ENCODE assay signal across 9 mouse cellular contexts in genomic region chr9:72449367-72449766, GRCm38 (mm10). TPM values are rescaled to one million over a fixed set of nuclear protein-coding genes. Genes with fewer than 3 reads are reported as not detected.
DNase-seq lines count a peak whose midpoint lies in the region; ATAC-seq and TF ChIP-seq lines count a peak whose summit lies in the region.
"Had no signal": no experiment of that assay in that cellular context is flagged by ENCODE, and none has a peak within 500 bp of the region (broad histone marks: within the 10 kb centered on the region; RNA-seq: fewer than 3 reads in every experiment).

No protein-coding gene starts in this region.

- ATAC-seq in heart, embryonic 12.5 days (ENCODE audit: insufficient number of reproducible peaks, low FRiP score) = no peak
- ATAC-seq in liver, embryonic 14.5 days (ENCODE audit: insufficient read depth) = peak; percentile 53; the same call in 1 of the 2 replicates
- no peak for ATAC-seq in stomach, embryonic 15.5 days (ENCODE audit: insufficient read depth, low FRiP score, low read depth)

- in situ Hi-C loops in CH12.LX (cut with MboI; ENCODE audit: low pct_ligation_motif_present, low pct_unique_long_range_greater_than_20kb, low sequenced_read_pairs) = no loop called here

- H3K27ac ChIP-seq in CH12.LX (ENCODE audit: insufficient read depth, low read depth) = peak overlapping the region; percentile 45
- H3K27ac ChIP-seq in heart, embryonic 12.5 days (ENCODE audit: poor library complexity, severe bottlenecking) = 0 out of 2 replicates have a peak overlapping the region, but pooled peaks have one; percentile 23
- H3K27ac ChIP-seq in liver, embryonic 14.5 days = peak overlapping the region; percentile 15; the same call in 1 of the 2 replicates
- H3K27ac ChIP-seq in stomach, embryonic 15.5 days = no peak overlapping the region; the same call in 1 of the 2 replicates
- H3K27ac ChIP-seq: embryonic facial prominence, embryonic 12.5 days had no signal

- peak; percentile 34 to 38 for DNase-seq in B cell, adult 2 months
- peak; percentile 81 for DNase-seq in CH12.LX (ENCODE audit: extremely low read depth)
- DNase-seq in liver, embryonic 14.5 days (ENCODE audit: low read depth in 3 of 3, low spot score in 3 of 3) = no peak
- DNase-seq in layer of hippocampus, postnatal 25 days (ENCODE audit: extremely low spot score in 1 of 2, low spot score in 1 of 2) = no peak
- DNase-seq in left cerebral cortex, postnatal 36 days (ENCODE audit: low spot score in 2 of 2) = no peak
- no peak for DNase-seq in cerebellum, postnatal 14 days

- intact Hi-C loops in left cerebral cortex, postnatal 36 days (cut with DNase I) = no loop called here

- H3K4me2 ChIP-seq in CH12.LX (ENCODE audit: insufficient read depth, low read depth, poor library complexity, severe bottlenecking) = peak overlapping the region; percentile 64
- H3K4me2 ChIP-seq in heart, embryonic 12.5 days = peak overlapping the region; percentile 59
- peak overlapping the region; percentile 70 for H3K4me2 ChIP-seq in liver, embryonic 14.5 days (ENCODE audit: low read depth)
- peak overlapping the region; percentile 42 for H3K4me2 ChIP-seq in stomach, embryonic 15.5 days
- H3K4me2 ChIP-seq: embryonic facial prominence, embryonic 12.5 days had no signal

- no peaks in the 10 kb centered on the region for H3K27me3 ChIP-seq in CH12.LX (replicated peaks)
- H3K27me3 ChIP-seq in heart, embryonic 12.5 days (replicated peaks) = no peaks in the 10 kb centered on the region
- no peaks in the 10 kb centered on the region for H3K27me3 ChIP-seq in liver, embryonic 14.5 days (ENCODE audit: control insufficient read depth, insufficient read depth, low read length)
- H3K27me3 ChIP-seq in stomach, embryonic 15.5 days (replicated peaks) = no peaks in the 10 kb centered on the region
- H3K27me3 ChIP-seq: embryonic facial prominence, embryonic 12.5 days had no signal

- TF ChIP-seq RAD21 in CH12.LX (IDR thresholded peaks at IDR 0.05; ENCODE audit: low read depth, low read length) = no peak

- peaks cover 38 to 74% of the 10 kb centered on the region in 2 experiments for H3K36me3 ChIP-seq in CH12.LX (replicated peaks in 1 of 2; ENCODE audit: control insufficient read depth in 1 of 2, insufficient read depth in 1 of 2, low read length in 1 of 2)
- H3K36me3 ChIP-seq in heart, embryonic 12.5 days = peaks cover 37% of the 10 kb centered on the region
- peaks cover 98% of the 10 kb centered on the region for H3K36me3 ChIP-seq in liver, embryonic 14.5 days (replicated peaks; ENCODE audit: control insufficient read depth, insufficient read depth, low read depth)
- 0 out of 2 replicates have a peak, but pooled peaks cover 7% of the 10 kb centered on the region for H3K36me3 ChIP-seq in stomach, embryonic 15.5 days

- H3K4me1 ChIP-seq in CH12.LX (ENCODE audit: control insufficient read depth in 1 of 2, insufficient read depth in 2 of 2) = peaks cover 7 to 48% of the 10 kb centered on the region in 2 experiments
- H3K4me1 ChIP-seq in heart, embryonic 12.5 days (replicated peaks) = peaks cover 14% of the 10 kb centered on the region
- peaks cover 9 to 25% of the 10 kb centered on the region in 2 experiments for H3K4me1 ChIP-seq in liver, embryonic 14.5 days (replicated peaks; ENCODE audit: control insufficient read depth in 2 of 2, insufficient read depth in 2 of 2, low read length in 1 of 2)
- H3K4me1 ChIP-seq in stomach, embryonic 15.5 days = no peaks in the 10 kb centered on the region
- H3K4me1 ChIP-seq: embryonic facial prominence, embryonic 12.5 days had no signal

- WGBS in heart, embryonic 12.5 days = 48% methylated on average over 7 of the region's 7 CpGs
- WGBS in liver, embryonic 14.5 days (ENCODE audit: insufficient replicate concordance) = 36% methylated on average over 7 of the region's 7 CpGs
- 63% methylated on average over 7 of the region's 7 CpGs for WGBS in stomach, embryonic 15.5 days

- H3K79me2 ChIP-seq in CH12.LX (replicated peaks; ENCODE audit: control insufficient read depth, extremely low read depth, insufficient read depth, poor library complexity, severe bottlenecking) = no peaks in the 10 kb centered on the region

- no peak for TF ChIP-seq CTCF in CH12.LX (conservative IDR thresholded peaks at IDR 0.05 in 1 of 2, IDR thresholded peaks at IDR 0.05 in 1 of 2; ENCODE audit: low read depth in 2 of 2, low read length in 2 of 2)
- TF ChIP-seq CTCF in liver, embryonic 14.5 days (IDR thresholded peaks at IDR 0.05; ENCODE audit: low read depth) = no peak

- peak overlapping the region; percentile 34 to 43 (median 36) for H3K4me3 ChIP-seq in CH12.LX (replicated peaks in 1 of 3; ENCODE audit: low read depth in 2 of 3, low read length in 2 of 3, poor library complexity in 1 of 3)
- peak overlapping the region; percentile 37 for H3K4me3 ChIP-seq in heart, embryonic 12.5 days
- H3K4me3 ChIP-seq in liver, embryonic 14.5 days (ENCODE audit: insufficient read depth in 1 of 2, low read depth in 2 of 2, low read length in 2 of 2) = peak overlapping the region; percentile 44 to 56
- H3K4me3 ChIP-seq in stomach, embryonic 15.5 days (replicated peaks) = peak overlapping the region; percentile 9
- H3K4me3 ChIP-seq: embryonic facial prominence, embryonic 12.5 days had no signal

- dilution Hi-C loops in CH12.LX (cut with MboI; ENCODE audit: extremely low pct_ligation_motif_present, extremely low pct_unique_long_range_greater_than_20kb, low sequenced_read_pairs) = no loop called here

- no peak for TF ChIP-seq POLR2A in CH12.LX (IDR thresholded peaks at IDR 0.05; ENCODE audit: low read depth, low read length)

- peak overlapping the region; percentile 51 for H3K9ac ChIP-seq in CH12.LX (ENCODE audit: insufficient read depth, low read depth)
- H3K9ac ChIP-seq in heart, embryonic 12.5 days = peak overlapping the region; percentile 58; the same call in 1 of the 2 replicates
- peak overlapping the region; percentile 13 for H3K9ac ChIP-seq in liver, embryonic 14.5 days (replicated peaks)
- no peak overlapping the region for H3K9ac ChIP-seq in stomach, embryonic 15.5 days
- H3K9ac ChIP-seq: embryonic facial prominence, embryonic 12.5 days had no signal

- no peaks in the 10 kb centered on the region for H3K9me3 ChIP-seq in CH12.LX (replicated peaks; ENCODE audit: low read length)
- no peaks in the 10 kb centered on the region for H3K9me3 ChIP-seq in heart, embryonic 12.5 days (replicated peaks)
- H3K9me3 ChIP-seq in liver, embryonic 14.5 days (ENCODE audit: control insufficient read depth, low read length) = no peaks in the 10 kb centered on the region
- H3K9me3 ChIP-seq in stomach, embryonic 15.5 days = no peaks in the 10 kb centered on the region
- H3K9me3 ChIP-seq: embryonic facial prominence, embryonic 12.5 days had no signal

- TF ChIP-seq EP300 in CH12.LX (IDR thresholded peaks at IDR 0.05; ENCODE audit: low read length) = no peak; the same call in 1 of the 2 replicates
- no peak for TF ChIP-seq EP300 in liver, embryonic 14.5 days (IDR thresholded peaks at IDR 0.05; ENCODE audit: low read depth)

TF ChIP-seq in CH12.LX, 34 proteins besides CTCF, POLR2A, EP300 and RAD21 (continues in another document):
- TF ChIP-seq TBP (conservative IDR thresholded peaks at IDR 0.05; ENCODE audit: low read depth, low read length) (0 out of 2 replicates have a peak, but pooled peaks have one; percentile 22), MAFK (IDR thresholded peaks at IDR 0.05; ENCODE audit: insufficient replicate concordance, low read length) (no peak), ZMIZ1 (IDR thresholded peaks at IDR 0.05; ENCODE audit: low read depth, low read length) (no peak), MEF2A (IDR thresholded peaks at IDR 0.05; ENCODE audit: borderline replicate concordance, low read depth, low read length) (peak; percentile 47; the same call in 1 of the 2 replicates), PAX5 (IDR thresholded peaks at IDR 0.05; ENCODE audit: low read length) (no peak), NELFE (IDR thresholded peaks at IDR 0.05; ENCODE audit: low read depth, low read length) (no peak), ELF1 (IDR thresholded peaks at IDR 0.05; ENCODE audit: low read depth, low read length) (no peak; the same call in 1 of the 2 replicates), ETS1 (conservative IDR thresholded peaks at IDR 0.05; ENCODE audit: low read depth, low read length) (peak; percentile 71), CHD1 (IDR thresholded peaks at IDR 0.05; ENCODE audit: low read depth, low read length) (0 out of 2 replicates have a peak, but pooled peaks have one; percentile 52), CHD2 (IDR thresholded peaks at IDR 0.05; ENCODE audit: low read length) (no peak), MAX (IDR thresholded peaks at IDR 0.05; ENCODE audit: low read length) (0 out of 2 replicates have a peak, but pooled peaks have one; percentile 41), ZNF384 (IDR thresholded peaks at IDR 0.05; ENCODE audit: low read depth, low read length) (no peak), USF1 (IDR thresholded peaks at IDR 0.05; ENCODE audit: low read depth, low read length) (no peak), ZC3H11A (IDR thresholded peaks at IDR 0.05; ENCODE audit: low read depth, low read length) (no peak), IRF4 (IDR thresholded peaks at IDR 0.05; ENCODE audit: low read depth, low read length) (peak; percentile 62; the same call in 1 of the 2 replicates)

RNA-seq across cellular contexts. Expression of gene Mns1, which starts 11.6 kb away (rescaled TPM):
- total RNA-seq in CH12.LX (2012; rRNA removed) (19.4 and 32.2 TPM in 2 replicates), CH12.LX (2014; rRNA removed) (16.7 and 19.8 TPM in 2 replicates)
- 66.0 and 87.7 TPM in 2 replicates for polyA plus RNA-seq in CH12.LX (2012; ENCODE audit: insufficient read length, low read depth)
- 19.2 and 19.9 TPM in 2 replicates for polyA plus RNA-seq in heart, embryonic 12.5 days (2016; fragmentation: Nextera tagmentation; extraction: Ambion mirVana)
- polyA plus RNA-seq in liver, embryonic 14.5 days (2012; rRNA removed) = 13.5 and 70.9 TPM in 2 replicates
- 99.8 and 102 TPM in 2 replicates for polyA plus RNA-seq in liver, embryonic 14.5 days (2014; fragmentation: Nextera tagmentation; extraction: Ambion mirVana)
- 23.1 and 31.0 TPM in 2 replicates for polyA plus RNA-seq in stomach, embryonic 15.5 days (2015; fragmentation: Nextera tagmentation; extraction: Ambion mirVana)
- total RNA-seq in layer of hippocampus, postnatal 25 days (2021) = 1 to 10 TPM in 1 of 2 experiments, under 1 TPM in 1; 0.73 to 1.0 TPM
- 1 to 10 TPM; 1.0 to 1.1 TPM for total RNA-seq in left cerebral cortex, postnatal 36 days (2021)

RNA-seq across cellular contexts. Expression of gene Tex9, which starts 42.6 kb away (rescaled TPM):
- 12.7 and 16.7 TPM in 2 replicates for total RNA-seq in CH12.LX (2012; rRNA removed)
- 12.1 and 17.0 TPM in 2 replicates for total RNA-seq in CH12.LX (2014; rRNA removed)
- 27.4 and 29.2 TPM in 2 replicates for polyA plus RNA-seq in CH12.LX (2012; ENCODE audit: insufficient read length, low read depth)
- polyA plus RNA-seq in heart, embryonic 12.5 days (2016; fragmentation: Nextera tagmentation; extraction: Ambion mirVana) = 18.8 and 19.3 TPM in 2 replicates
- polyA plus RNA-seq in liver, embryonic 14.5 days (2012; rRNA removed) = 3.0 and 3.8 TPM in 2 replicates
- polyA plus RNA-seq in liver, embryonic 14.5 days (2014; fragmentation: Nextera tagmentation; extraction: Ambion mirVana) = 6.4 and 6.6 TPM in 2 replicates
- 23.3 and 25.0 TPM in 2 replicates for polyA plus RNA-seq in stomach, embryonic 15.5 days (2015; fragmentation: Nextera tagmentation; extraction: Ambion mirVana)
- 1 to 10 TPM; 5.8 to 7.5 TPM for total RNA-seq in layer of hippocampus, postnatal 25 days (2021)
- total RNA-seq in left cerebral cortex, postnatal 36 days (2021) = 10 to 100 TPM in 1 of 2 experiments, 1 to 10 TPM in 1; 9.5 to 14.8 TPM

Comparison
In these comparisons a context has a peak if more than half of its experiments do, and no peak if none do; other contexts are left out.
1. DNase-seq: peak in B cell, adult 2 months (2 of 2) and CH12.LX (single experiment); none in liver, embryonic 14.5 days (0 of 3), layer of hippocampus, postnatal 25 days (0 of 2), left cerebral cortex, postnatal 36 days (0 of 2) and cerebellum, postnatal 14 days (0 of 2).
2. Peak in every context shown above with its lines, with median percentiles within 50 percentile points of each other: H3K4me2 ChIP-seq and H3K4me3 ChIP-seq.